8 mouse cellular contexts compared by ENCODE assay signal in genomic region chr11:69063413-69064201, GRCm38 (mm10). TPM values are rescaled to one million over a fixed set of nuclear protein-coding genes. Genes with fewer than 3 reads are reported as not detected.
DNase-seq lines count a peak whose midpoint lies in the region; ATAC-seq and TF ChIP-seq lines count a peak whose summit lies in the region.

No protein-coding gene starts in this region.

- H3K36me3 ChIP-seq in G1E (replicated peaks) = peaks cover 4% of the 10 kb centered on the region
- no peaks in the 10 kb centered on the region for H3K36me3 ChIP-seq in forebrain, embryonic 14.5 days (ENCODE audit: control insufficient read depth, insufficient read depth, low read length)
- H3K36me3 ChIP-seq in hindbrain, embryonic 13.5 days = no peaks in the 10 kb centered on the region
- no peaks in the 10 kb centered on the region for H3K36me3 ChIP-seq in small intestine, adult 2 months (ENCODE audit: control insufficient read depth, insufficient read depth, low read length)

- TF ChIP-seq CTCF in G1E (IDR thresholded peaks at IDR 0.05; ENCODE audit: low read depth, low read length) = no peak
- no peak for TF ChIP-seq CTCF in small intestine, adult 2 months (IDR thresholded peaks at IDR 0.05; ENCODE audit: extremely low read depth, insufficient read length, insufficient replicate concordance, low read depth, low read length)

- peak overlapping the region; percentile 65 for H3K4me2 ChIP-seq in forebrain, embryonic 14.5 days (ENCODE audit: low read length)
- H3K4me2 ChIP-seq in hindbrain, embryonic 13.5 days = peak overlapping the region; percentile 81

- peak overlapping the region; percentile 63 for H3K27ac ChIP-seq in forebrain, embryonic 14.5 days (ENCODE audit: low read depth, low read length)
- peak overlapping the region; percentile 69 for H3K27ac ChIP-seq in hindbrain, embryonic 13.5 days
- peak overlapping the region; percentile 57 for H3K27ac ChIP-seq in small intestine, adult 2 months (ENCODE audit: insufficient read depth, low read depth, low read length)

- no peaks in the 10 kb centered on the region for H3K27me3 ChIP-seq in G1E (ENCODE audit: insufficient read depth, low read length)
- no peaks in the 10 kb centered on the region for H3K27me3 ChIP-seq in forebrain, embryonic 14.5 days (replicated peaks; ENCODE audit: control insufficient read depth, insufficient read depth, low read length)
- H3K27me3 ChIP-seq in hindbrain, embryonic 13.5 days = no peaks in the 10 kb centered on the region
- H3K27me3 ChIP-seq in small intestine, adult 2 months (ENCODE audit: control insufficient read depth, insufficient read depth, low read length) = no peaks in the 10 kb centered on the region

- peak overlapping the region; percentile 77 for H3K9ac ChIP-seq in forebrain, embryonic 14.5 days (ENCODE audit: low read length)
- peak overlapping the region; percentile 74 for H3K9ac ChIP-seq in hindbrain, embryonic 13.5 days

- ATAC-seq in G1E (ENCODE audit: extremely low read depth, insufficient number of reproducible peaks, low FRiP score, poor library complexity, severe bottlenecking) = no peak
- peak; percentile 35; the same call in 1 of the 2 replicates for ATAC-seq in forebrain, embryonic 14.5 days
- 0 out of 2 replicates have a peak, but pooled peaks have one; percentile 22 for ATAC-seq in hindbrain, embryonic 13.5 days (ENCODE audit: low FRiP score)
- ATAC-seq in granulocyte monocyte progenitor cell, adult 5-6 weeks (replicated peaks; ENCODE audit: poor library complexity, severe bottlenecking) = no peak

- WGBS in forebrain, embryonic 14.5 days = under 1% methylated on average over 31 of the region's 31 CpGs
- under 1% methylated on average over 31 of the region's 31 CpGs for WGBS in hindbrain, embryonic 13.5 days
- 1% methylated on average over 31 of the region's 31 CpGs for WGBS in small intestine, adult 2 months

- intact Hi-C loops in left cerebral cortex, postnatal 36 days (cut with DNase I) = loop anchor here (1.0 to 10.0 kb wide), 4 partner anchors 22 to 181 kb away; partner anchors contain the start of gene Per1

- H3K4me1 ChIP-seq in G1E (ENCODE audit: insufficient read depth, low read depth, low read length) = peaks cover 54% of the 10 kb centered on the region
- H3K4me1 ChIP-seq in forebrain, embryonic 14.5 days (ENCODE audit: control insufficient read depth, insufficient read depth, low read length) = peaks cover 19% of the 10 kb centered on the region
- H3K4me1 ChIP-seq in hindbrain, embryonic 13.5 days (replicated peaks) = peaks cover 42% of the 10 kb centered on the region
- H3K4me1 ChIP-seq in small intestine, adult 2 months (ENCODE audit: control insufficient read depth, insufficient read depth, insufficient read length, low read length) = peaks cover 12% of the 10 kb centered on the region

- peak; percentile 8; the same call in 1 of the 2 replicates for TF ChIP-seq POLR2A in small intestine, adult 2 months (IDR thresholded peaks at IDR 0.05; ENCODE audit: low read depth, low read length)

- H3K9me3 ChIP-seq in G1E (replicated peaks) = no peaks in the 10 kb centered on the region
- H3K9me3 ChIP-seq in forebrain, embryonic 14.5 days (replicated peaks; ENCODE audit: control insufficient read depth, low read length) = no peaks in the 10 kb centered on the region
- no peaks in the 10 kb centered on the region for H3K9me3 ChIP-seq in hindbrain, embryonic 13.5 days

- DNase-seq in G1E (ENCODE audit: low spot score) = no peak
- peak; percentile 69 for DNase-seq in cerebellum, adult 11-12 months
- DNase-seq in forebrain, embryonic 14.5 days (ENCODE audit: low spot score) = peak; percentile 79
- peak; percentile 63 to 76 for DNase-seq in left cerebral cortex, postnatal 36 days (ENCODE audit: low spot score in 2 of 2)
- peak; percentile 82 for DNase-seq in mesoderm, embryonic 11.5 days (ENCODE audit: low read depth, low spot score)

- H3K4me3 ChIP-seq in G1E (ENCODE audit: low read depth, low read length) = peak overlapping the region; percentile 73
- peak overlapping the region; percentile 54 for H3K4me3 ChIP-seq in forebrain, embryonic 14.5 days (ENCODE audit: low read depth, low read length)
- peak overlapping the region; percentile 63 for H3K4me3 ChIP-seq in hindbrain, embryonic 13.5 days
- H3K4me3 ChIP-seq in small intestine, adult 2 months (ENCODE audit: low read depth, low read length) = peak overlapping the region; percentile 83

RNA-seq across cellular contexts. Expression of gene Borcs6, which starts 4.1 kb away (rescaled TPM):
- total RNA-seq in G1E (2014; fragmentation: Nextera tagmentation) (5.3 and 6.4 TPM in 2 replicates), G1E (2017) (6.1 and 8.2 TPM in 2 replicates)
- 25.9 and 37.4 TPM in 2 replicates for polyA plus RNA-seq in G1E (2012)
- polyA plus RNA-seq in forebrain, embryonic 14.5 days (2014; fragmentation: Nextera tagmentation; extraction: Ambion mirVana) = 10.7 and 13.9 TPM in 2 replicates
- polyA plus RNA-seq in hindbrain, embryonic 13.5 days (2015; fragmentation: Nextera tagmentation; extraction: Ambion mirVana) = 13.4 and 15.2 TPM in 2 replicates
- 10 to 100 TPM; 30.7 to 38.4 TPM for total RNA-seq in left cerebral cortex, postnatal 36 days (2021)
- polyA plus RNA-seq in small intestine, adult 2 months (2012; rRNA removed) = 13.2 and 28.5 TPM in 2 replicates
- 2.0 and 11.4 TPM in 2 replicates for total RNA-seq in granulocyte monocyte progenitor cell, adult 5-6 weeks (2014; fragmentation: Nextera tagmentation)
- total RNA-seq in granulocyte monocyte progenitor cell, adult 5-6 weeks (2017) = 9.4 TPM in 2 replicates

RNA-seq across cellular contexts. Expression of gene Tmem107, which starts 7.0 kb away (rescaled TPM):
- 28.3 and 38.2 TPM in 2 replicates for total RNA-seq in G1E (2014; fragmentation: Nextera tagmentation)
- 17.2 and 34.2 TPM in 2 replicates for total RNA-seq in G1E (2017)
- polyA plus RNA-seq in G1E (2012) = 70.8 and 77.9 TPM in 2 replicates
- polyA plus RNA-seq in forebrain, embryonic 14.5 days (2014; fragmentation: Nextera tagmentation; extraction: Ambion mirVana) = 45.2 and 49.6 TPM in 2 replicates
- polyA plus RNA-seq in hindbrain, embryonic 13.5 days (2015; fragmentation: Nextera tagmentation; extraction: Ambion mirVana) = 28.7 and 41.0 TPM in 2 replicates
- 10 to 100 TPM; 19.5 to 20.5 TPM for total RNA-seq in left cerebral cortex, postnatal 36 days (2021)
- polyA plus RNA-seq in small intestine, adult 2 months (2012; rRNA removed) = 11.8 and 12.8 TPM in 2 replicates
- total RNA-seq in granulocyte monocyte progenitor cell, adult 5-6 weeks (2014; fragmentation: Nextera tagmentation) = 15.1 and 48.9 TPM in 2 replicates
- 10.4 and 24.9 TPM in 2 replicates for total RNA-seq in granulocyte monocyte progenitor cell, adult 5-6 weeks (2017)

RNA-seq across cellular contexts. Expression of gene Aurkb, which starts 18.2 kb away (rescaled TPM):
- total RNA-seq in G1E (2014; fragmentation: Nextera tagmentation) (176 and 241 TPM in 2 replicates), G1E (2017) (117 and 133 TPM in 2 replicates)
- 296 TPM in 2 replicates for polyA plus RNA-seq in G1E (2012)
- polyA plus RNA-seq in forebrain, embryonic 14.5 days (2014; fragmentation: Nextera tagmentation; extraction: Ambion mirVana) = 69.2 and 74.0 TPM in 2 replicates
- polyA plus RNA-seq in hindbrain, embryonic 13.5 days (2015; fragmentation: Nextera tagmentation; extraction: Ambion mirVana) = 31.7 and 34.2 TPM in 2 replicates
- 1 to 10 TPM in 1 of 2 experiments, under 1 TPM in 1; 0.43 to 1.1 TPM for total RNA-seq in left cerebral cortex, postnatal 36 days (2021)
- polyA plus RNA-seq in small intestine, adult 2 months (2012; rRNA removed) = 15.5 and 30.8 TPM in 2 replicates
- total RNA-seq in granulocyte monocyte progenitor cell, adult 5-6 weeks (2014; fragmentation: Nextera tagmentation) = 80.2 and 105 TPM in 2 replicates
- total RNA-seq in granulocyte monocyte progenitor cell, adult 5-6 weeks (2017) = 102 and 122 TPM in 2 replicates

RNA-seq across cellular contexts. Expression of gene Vamp2, which starts 24.7 kb away (rescaled TPM):
- total RNA-seq in G1E (2014; fragmentation: Nextera tagmentation) = 98.4 and 104 TPM in 2 replicates
- 4.4 and 5.8 TPM in 2 replicates for total RNA-seq in G1E (2017)
- 31.8 and 32.8 TPM in 2 replicates for polyA plus RNA-seq in G1E (2012)
- 124 and 188 TPM in 2 replicates for polyA plus RNA-seq in forebrain, embryonic 14.5 days (2014; fragmentation: Nextera tagmentation; extraction: Ambion mirVana)
- polyA plus RNA-seq in hindbrain, embryonic 13.5 days (2015; fragmentation: Nextera tagmentation; extraction: Ambion mirVana) = 217 and 227 TPM in 2 replicates
- 1,000 to 10,000 TPM; 1,090 to 1,186 TPM for total RNA-seq in left cerebral cortex, postnatal 36 days (2021)
- polyA plus RNA-seq in small intestine, adult 2 months (2012; rRNA removed) = 33.5 and 84.4 TPM in 2 replicates
- 59.2 and 63.1 TPM in 2 replicates for total RNA-seq in granulocyte monocyte progenitor cell, adult 5-6 weeks (2014; fragmentation: Nextera tagmentation)
- 7.2 and 8.6 TPM in 2 replicates for total RNA-seq in granulocyte monocyte progenitor cell, adult 5-6 weeks (2017)

RNA-seq across cellular contexts. Expression of gene Per1, which starts 31.4 kb away (rescaled TPM):
- 55.2 and 55.5 TPM in 2 replicates for total RNA-seq in G1E (2014; fragmentation: Nextera tagmentation)
- 8.9 TPM in 2 replicates for total RNA-seq in G1E (2017)
- polyA plus RNA-seq in G1E (2012) = 40.6 TPM in 2 replicates
- polyA plus RNA-seq in forebrain, embryonic 14.5 days (2014; fragmentation: Nextera tagmentation; extraction: Ambion mirVana) = 6.8 and 11.6 TPM in 2 replicates
- polyA plus RNA-seq in hindbrain, embryonic 13.5 days (2015; fragmentation: Nextera tagmentation; extraction: Ambion mirVana) = 7.4 and 9.4 TPM in 2 replicates
- total RNA-seq in left cerebral cortex, postnatal 36 days (2021) = 100 to 1,000 TPM; 106 to 122 TPM
- polyA plus RNA-seq in small intestine, adult 2 months (2012; rRNA removed) = 5.4 and 13.9 TPM in 2 replicates
- 10.3 and 11.7 TPM in 2 replicates for total RNA-seq in granulocyte monocyte progenitor cell, adult 5-6 weeks (2014; fragmentation: Nextera tagmentation)
- total RNA-seq in granulocyte monocyte progenitor cell, adult 5-6 weeks (2017) = 9.4 and 9.8 TPM in 2 replicates

Comparison
In these comparisons a context has a peak if more than half of its experiments do, and no peak if none do; other contexts are left out.
1. ATAC-seq: peak in forebrain, embryonic 14.5 days (single experiment) and hindbrain, embryonic 13.5 days (single experiment); none in G1E (single experiment) and granulocyte monocyte progenitor cell, adult 5-6 weeks (single experiment).
2. Peak in every context shown above with its lines, with median percentiles within 50 percentile points of each other: H3K4me3 ChIP-seq and H3K27ac ChIP-seq.